Mouse (Mus musculus) liver, embryonic 13.5 days (tissue): Measurements from ENCODE around the gene Cherp. TPM values are rescaled to one million over a fixed set of nuclear protein-coding genes. Genes with fewer than 3 reads are reported as not detected.
A peak's percentile ranks its signal among the peaks of the same experiment; 100 is the strongest.

Source experiments
- ATAC-seq: fragments of 200-750 bp; cut with Nextera tagmentation; 2 replicates; pipeline ENCODE4 v1.8.0; 2017; ENCODE audit warnings: low read depth, mild to moderate bottlenecking, moderate number of reproducible peaks, moderate library complexity
- DNase-seq: peaks from one replicate; pipeline ENCODE4 v3.0.0; 2022
- H3K27ac ChIP-seq: fragments of 300-500 bp; sonication (generic); 2 replicates; pipeline ENCODE4 v1.5.1; 2015; ENCODE audit warnings: moderate library complexity, mild to moderate bottlenecking, inconsistent platforms
- H3K27me3 ChIP-seq: fragments of 300-500 bp; sonication (generic); 2 replicates; pipeline ENCODE4 v1.6.1; 2015; ENCODE audit warnings: mild to moderate bottlenecking, inconsistent platforms
- H3K36me3 ChIP-seq: fragments of 300-500 bp; sonication (generic); 2 replicates; pipeline ENCODE4 v1.6.1; 2015; ENCODE audit warnings: mild to moderate bottlenecking, inconsistent platforms
- H3K4me1 ChIP-seq: fragments of 300-500 bp; sonication (generic); replicated peaks from 2 replicates; pipeline ENCODE4 v1.6.1; 2015; ENCODE audit warnings: inconsistent platforms
- H3K4me2 ChIP-seq: fragments of 300-500 bp; sonication (generic); 2 replicates; pipeline ENCODE4 v1.6.1; 2015; ENCODE audit warnings: inconsistent platforms, mild to moderate bottlenecking, moderate library complexity
- H3K4me3 ChIP-seq: fragments of 300-500 bp; sonication (generic); replicated peaks from 2 replicates; pipeline ENCODE4 v1.5.1; 2015; ENCODE audit warnings: mild to moderate bottlenecking, inconsistent platforms
- H3K9ac ChIP-seq: fragments of 300-500 bp; sonication (generic); 2 replicates; pipeline ENCODE4 v1.6.1; 2015; ENCODE audit warnings: mild to moderate bottlenecking, inconsistent platforms
- H3K9me3 ChIP-seq: fragments of 300-500 bp; sonication (generic); replicated peaks from 2 replicates; pipeline ENCODE4 v1.6.1; 2016; ENCODE audit warnings: inconsistent platforms
- WGBS: fragments of 180-500 bp; shearing (Covaris S2); methylation state at CpG from one replicate; pipeline ENCODE4 v1.1.7; 2015; ENCODE audit not compliant: insufficient replicate concordance; 5-methylcytosine and 5-hydroxymethylcytosine counted together
- polyA plus RNA-seq: library from polyadenylated mRNA; unstranded; fragments of >200 nt; fragmentation: Nextera tagmentation; extraction: Ambion mirVana; gene quantifications from 2 replicates; pipeline ENCODE4 v1.2.1, GENCODE M21; 2015

Gene Cherp
- polyA plus RNA-seq, 1 experiment from 2014 or later, result 21.4 TPM

DNA sequence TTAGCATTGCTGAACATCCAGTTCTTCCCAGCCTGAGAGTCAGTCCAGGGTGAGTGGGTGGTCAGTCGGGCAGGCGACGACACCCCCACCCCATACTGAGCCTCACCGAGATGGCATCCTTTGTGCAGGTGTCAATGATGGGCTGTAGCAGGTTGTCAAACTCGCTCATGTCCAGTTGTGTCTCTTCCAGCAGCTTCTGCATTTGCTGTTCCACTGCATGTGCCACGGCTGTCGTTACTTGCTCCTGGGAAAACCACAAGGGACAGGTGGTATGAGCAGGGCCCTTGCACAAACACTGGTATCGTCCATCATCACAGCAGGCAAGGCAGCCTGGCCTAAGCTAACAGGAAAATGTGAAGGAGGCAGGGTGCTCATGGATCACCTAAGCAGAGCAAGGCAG, 5.0 kb downstream of the Cherp start:
- Histone ChIP-seq H3K36me3 (peaks cover 87% of the 10 kb centered on the region), H3K4me1 (peaks cover 22% of the 10 kb centered on the region), H3K27ac (no peak overlapping the region), H3K4me2 (no peak overlapping the region), H3K9ac (no peak overlapping the region), H3K9me3 (no peaks in the 10 kb centered on the region), H3K4me3 (no peak overlapping the region), H3K27me3 (no peaks in the 10 kb centered on the region)
- no peak for DNase-seq
- no peak for ATAC-seq
- WGBS, result 83% methylated on average over 8 of the region's 8 CpGs

DNA sequence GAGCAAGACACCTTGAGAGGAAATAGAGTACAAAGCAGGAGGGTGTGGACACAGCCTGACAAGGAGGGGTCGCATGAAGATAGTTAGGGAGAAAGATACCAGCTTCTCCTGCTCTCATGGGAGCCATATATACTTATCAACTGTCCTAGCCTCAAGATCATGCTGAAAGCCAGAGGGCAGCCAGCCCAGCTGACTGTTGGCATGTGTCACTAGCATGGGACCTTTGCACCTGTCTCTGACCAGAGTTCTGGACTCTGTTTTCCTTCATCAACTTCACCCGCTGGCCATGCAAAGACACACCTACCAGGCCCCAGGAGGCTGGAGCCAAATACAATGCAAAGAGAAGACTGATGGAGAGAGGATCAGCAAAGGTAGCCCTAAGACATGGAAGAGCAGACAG, 5.8 kb downstream of the Cherp start:
- WGBS, result 69% methylated on average over 2 of the region's 2 CpGs
- Histone ChIP-seq H3K9ac (no peak overlapping the region), H3K27me3 (no peaks in the 10 kb centered on the region), H3K4me3 (no peak overlapping the region), H3K4me2 (no peak overlapping the region), H3K27ac (no peak overlapping the region), H3K9me3 (no peaks in the 10 kb centered on the region), H3K36me3 (peaks cover 94% of the 10 kb centered on the region), H3K4me1 (peaks cover 19% of the 10 kb centered on the region)
- ATAC-seq (no peak), DNase-seq (no peak)

DNA sequence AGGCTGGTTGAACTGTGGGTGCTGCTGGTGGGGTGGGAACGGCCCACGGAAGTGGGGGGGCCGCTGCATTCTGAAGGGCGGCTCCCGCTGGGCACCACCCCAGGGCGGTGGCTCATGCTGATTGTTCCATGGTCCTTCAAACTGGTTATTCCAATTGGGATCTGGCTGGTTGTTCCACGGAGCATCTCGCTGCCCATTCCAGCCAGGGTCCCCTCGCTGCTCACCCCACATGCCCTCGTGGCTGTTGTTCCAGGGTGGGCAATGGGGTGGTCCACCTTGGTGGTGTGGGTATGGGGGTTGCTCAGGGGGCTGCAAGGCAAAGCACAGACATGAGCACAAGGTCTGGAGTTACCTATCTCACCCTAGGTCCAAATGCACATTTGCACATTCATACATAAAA, 10.8 kb downstream of the Cherp start:
- DNase-seq (no peak), ATAC-seq (no peak)
- Histone ChIP-seq H3K9ac (no peak overlapping the region), H3K4me3 (no peak overlapping the region), H3K27ac (no peak overlapping the region), H3K9me3 (no peaks in the 10 kb centered on the region), H3K27me3 (no peaks in the 10 kb centered on the region), H3K4me1 (no peaks in the 10 kb centered on the region), H3K36me3 (peaks cover 100% of the 10 kb centered on the region), H3K4me2 (no peak overlapping the region)
- 93% methylated on average over 10 of the region's 10 CpGs for WGBS

DNA sequence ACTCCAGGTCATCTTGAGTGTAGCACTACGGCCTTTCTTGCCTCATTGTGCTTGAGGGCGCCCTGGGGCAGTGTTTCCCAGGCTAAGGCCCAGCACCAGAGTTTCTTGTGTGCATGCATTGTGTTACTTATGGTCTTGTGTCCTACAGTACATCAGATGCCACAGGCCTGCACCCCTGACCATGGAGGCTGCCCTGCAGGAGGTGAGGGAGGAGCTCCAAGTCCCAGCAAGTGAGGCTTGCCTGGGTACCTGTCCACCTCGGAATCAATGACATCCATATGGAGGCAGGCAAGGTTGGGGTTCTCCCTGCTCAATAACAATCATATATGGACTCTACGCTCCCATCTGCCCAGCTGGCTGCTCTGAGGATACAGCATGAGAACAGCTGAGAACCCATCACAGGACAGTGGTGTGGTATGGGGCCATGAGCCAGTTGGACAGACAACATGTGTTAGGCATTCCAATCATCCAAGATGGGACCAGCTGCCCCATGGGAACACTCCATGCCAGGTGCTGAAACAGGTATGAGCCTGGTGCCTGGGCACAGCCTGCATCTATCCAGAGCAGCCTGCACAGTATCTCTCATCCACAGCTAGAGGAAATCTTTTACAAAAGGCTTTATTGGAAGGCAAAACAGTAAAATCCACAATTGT, 15.0 kb downstream of the Cherp start:
- 85% methylated on average over 4 of the region's 4 CpGs for WGBS
- Histone ChIP-seq H3K4me2 (no peak overlapping the region), H3K9me3 (no peaks in the 10 kb centered on the region), H3K36me3 (peaks cover 74% of the 10 kb centered on the region), H3K27me3 (no peaks in the 10 kb centered on the region), H3K4me1 (no peaks in the 10 kb centered on the region), H3K9ac (no peak overlapping the region), H3K27ac (no peak overlapping the region), H3K4me3 (no peak overlapping the region)
- ATAC-seq, result no peak
- no peak for DNase-seq

DNA sequence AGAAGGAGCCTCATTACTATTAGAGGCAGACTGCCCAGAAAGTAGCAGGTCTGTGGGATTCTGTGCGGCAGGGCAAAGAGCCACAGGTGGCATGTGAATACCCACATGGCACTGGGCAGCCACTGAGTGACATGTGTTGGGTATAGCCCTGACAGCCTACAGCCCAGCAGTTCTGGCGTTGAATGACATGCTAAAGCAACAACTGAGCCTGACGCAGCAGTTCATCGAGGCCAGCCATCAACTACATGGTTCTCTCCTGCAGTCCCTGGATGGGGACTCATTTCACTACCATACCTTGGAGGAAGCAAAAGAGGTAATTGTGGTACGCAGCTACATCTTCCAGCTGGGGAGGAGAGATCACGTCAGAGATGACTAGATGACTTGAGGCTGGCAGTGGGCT, 16.6 kb downstream of the Cherp start:
- no peak overlapping the region for H3K4me2 ChIP-seq
- H3K9me3 ChIP-seq, result no peaks in the 10 kb centered on the region; the same call in 1 of the 2 replicates
- H3K4me3 ChIP-seq, result no peak overlapping the region
- ATAC-seq (no peak), DNase-seq (no peak)
- H3K9ac ChIP-seq, result no peak overlapping the region
- no peaks in the 10 kb centered on the region for H3K27me3 ChIP-seq
- 86% methylated on average over 6 of the region's 6 CpGs for WGBS
- peaks cover 72% of the 10 kb centered on the region for H3K36me3 ChIP-seq
- H3K4me1 ChIP-seq, result no peaks in the 10 kb centered on the region
- no peak overlapping the region for H3K27ac ChIP-seq

DNA sequence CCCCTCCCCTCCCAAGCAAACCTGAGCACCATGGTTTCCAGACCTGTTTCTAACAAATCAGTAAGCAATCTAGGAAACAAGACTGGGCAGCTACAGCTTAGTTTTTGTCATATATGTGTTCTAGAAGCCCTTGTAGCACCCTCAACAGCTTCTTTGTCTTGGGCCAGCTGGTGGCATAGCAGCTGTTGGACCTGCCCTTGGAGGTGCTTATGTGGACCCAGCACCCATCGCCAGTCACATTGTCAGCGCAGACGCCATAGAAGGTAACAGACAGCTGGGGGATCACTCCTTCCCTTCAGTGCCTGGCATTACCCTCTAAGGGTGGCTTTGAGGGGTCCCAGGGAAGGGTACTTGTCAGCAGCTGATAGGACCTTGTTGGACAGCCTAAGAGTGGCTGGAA, 17.2 kb downstream of the Cherp start:
- no peak overlapping the region for H3K27ac ChIP-seq
- no peak overlapping the region for H3K4me3 ChIP-seq
- DNase-seq (no peak), ATAC-seq (no peak)
- H3K36me3 ChIP-seq, result peaks cover 72% of the 10 kb centered on the region
- no peak overlapping the region for H3K4me2 ChIP-seq
- no peaks in the 10 kb centered on the region for H3K27me3 ChIP-seq
- no peaks in the 10 kb centered on the region; the same call in 1 of the 2 replicates for H3K9me3 ChIP-seq
- H3K9ac ChIP-seq, result no peak overlapping the region
- H3K4me1 ChIP-seq, result no peaks in the 10 kb centered on the region
- WGBS, result 77% methylated on average over 3 of the region's 3 CpGs

DNA sequence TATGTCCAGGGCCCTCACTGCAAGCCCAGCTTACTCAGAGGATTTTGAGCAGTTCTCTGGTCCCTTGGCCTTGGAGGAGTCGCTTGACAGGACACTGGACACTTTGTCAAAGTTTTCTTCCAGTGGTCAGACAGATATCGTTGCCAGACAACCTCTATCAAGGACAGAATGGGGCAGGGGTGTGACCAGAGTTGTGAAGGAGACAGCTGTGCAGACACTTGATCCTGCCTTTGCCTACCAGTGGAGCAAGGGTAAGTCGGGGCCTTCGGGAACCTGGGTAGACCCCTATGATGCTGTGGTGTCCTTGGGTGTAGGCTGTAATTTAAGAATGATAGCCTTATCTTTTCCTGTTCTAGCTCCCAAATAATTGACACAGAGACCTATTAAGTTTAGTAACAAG, 19.7 kb downstream of the Cherp start:
- Histone ChIP-seq H3K4me1 (peaks cover 11% of the 10 kb centered on the region), H3K27me3 (no peaks in the 10 kb centered on the region), H3K27ac (no peak overlapping the region), H3K9me3 (no peaks in the 10 kb centered on the region; the same call in 1 of the 2 replicates), H3K36me3 (peaks cover 61% of the 10 kb centered on the region), H3K9ac (no peak overlapping the region), H3K4me2 (no peak overlapping the region), H3K4me3 (no peak overlapping the region)
- ATAC-seq (no peak), DNase-seq (no peak)
- WGBS, result 75% methylated on average over 4 of the region's 4 CpGs

DNA sequence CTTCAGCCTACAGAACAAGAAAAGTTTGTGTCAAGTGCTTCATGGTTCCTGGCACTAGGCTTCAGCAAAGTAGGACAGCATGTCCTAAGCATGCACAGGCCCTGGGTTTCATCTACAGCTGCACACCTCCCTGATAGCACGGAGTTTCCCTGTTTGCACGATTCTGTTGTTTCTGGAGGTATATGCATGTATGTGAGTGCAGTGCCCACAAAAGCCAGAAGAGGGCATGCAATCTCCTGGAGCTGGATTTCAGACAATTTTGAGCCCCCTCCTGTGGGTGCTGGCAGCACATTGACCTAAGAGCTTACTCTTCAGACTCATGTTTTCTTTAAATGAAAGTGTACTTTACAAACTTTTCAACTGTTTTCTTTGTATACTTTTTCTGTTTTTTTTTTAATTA, 21.1 kb downstream of the Cherp start:
- DNase-seq, result no peak
- H3K4me3 ChIP-seq, result no peak overlapping the region
- H3K4me2 ChIP-seq, result no peak overlapping the region
- no peak for ATAC-seq
- WGBS, result 83% methylated on average over 2 of the region's 2 CpGs
- no peaks in the 10 kb centered on the region; the same call in 1 of the 2 replicates for H3K9me3 ChIP-seq
- H3K27me3 ChIP-seq, result no peaks in the 10 kb centered on the region
- peaks cover 11% of the 10 kb centered on the region for H3K4me1 ChIP-seq
- H3K9ac ChIP-seq, result no peak overlapping the region
- H3K27ac ChIP-seq, result no peak overlapping the region
- peaks cover 61% of the 10 kb centered on the region for H3K36me3 ChIP-seq

DNA sequence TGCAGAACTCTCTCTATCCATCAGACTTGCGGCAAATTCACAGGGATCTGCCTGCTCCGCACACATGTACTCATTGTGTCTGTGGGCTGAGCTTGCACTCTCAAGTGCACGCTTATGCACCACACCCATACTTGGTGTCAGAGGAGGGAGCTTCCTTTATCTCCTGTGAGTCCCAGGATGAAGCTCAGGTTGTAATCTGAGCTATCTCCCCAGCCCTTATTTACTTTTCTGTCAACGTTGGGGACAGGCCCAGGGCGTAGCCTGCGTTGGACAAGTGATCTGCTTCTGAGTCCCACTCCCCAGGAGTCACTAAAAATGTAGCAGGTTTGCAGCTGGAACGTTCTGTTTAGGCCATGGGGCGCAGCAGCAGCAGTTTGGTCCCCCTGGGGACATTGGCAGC, 23.5 kb downstream of the Cherp start:
- peak; percentile 86 for ATAC-seq

DNA sequence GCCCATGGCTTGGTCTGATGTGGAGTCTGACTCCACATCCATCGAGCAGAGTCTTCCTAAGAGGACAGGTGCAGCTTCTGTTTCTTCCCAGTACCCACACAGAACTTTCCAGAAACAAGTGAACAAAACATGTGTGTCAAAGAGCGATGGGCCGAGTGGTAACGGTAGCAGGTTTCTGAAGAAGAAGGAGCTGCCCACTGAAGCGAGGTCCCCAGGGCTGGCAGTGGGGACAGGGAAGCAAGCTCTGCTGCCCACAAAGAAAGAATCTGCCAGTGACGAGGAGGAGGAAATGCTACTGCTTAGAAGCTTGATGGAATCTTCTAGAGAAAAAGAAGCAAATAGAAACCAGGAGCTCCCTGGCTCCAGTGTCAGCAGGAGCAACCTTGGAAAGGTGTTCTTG, 30.0 kb downstream of the Cherp start:
- H3K4me3 ChIP-seq, result no peak overlapping the region
- peaks cover 29% of the 10 kb centered on the region for H3K4me1 ChIP-seq
- H3K27me3 ChIP-seq, result no peaks in the 10 kb centered on the region
- no peak overlapping the region for H3K27ac ChIP-seq
- H3K4me2 ChIP-seq, result no peak overlapping the region
- H3K9me3 ChIP-seq, result no peaks in the 10 kb centered on the region
- no peak for DNase-seq
- no peak for ATAC-seq
- H3K36me3 ChIP-seq, result peaks cover 23% of the 10 kb centered on the region
- WGBS, result 83% methylated on average over 6 of the region's 6 CpGs
- no peak overlapping the region for H3K9ac ChIP-seq

More for the DNA sequence above, 23.5 kb downstream of the Cherp start:
- H3K4me1 ChIP-seq, result peaks cover 11% of the 10 kb centered on the region
- H3K4me2 ChIP-seq, result no peak overlapping the region
- 46% methylated on average over 8 of the region's 8 CpGs for WGBS
- no peak for DNase-seq
- no peaks in the 10 kb centered on the region; the same call in 1 of the 2 replicates for H3K9me3 ChIP-seq
- H3K27me3 ChIP-seq, result no peaks in the 10 kb centered on the region
- no peak overlapping the region for H3K4me3 ChIP-seq
- no peak overlapping the region for H3K27ac ChIP-seq
- H3K36me3 ChIP-seq, result peaks cover 62% of the 10 kb centered on the region
- no peak overlapping the region for H3K9ac ChIP-seq

DNA sequence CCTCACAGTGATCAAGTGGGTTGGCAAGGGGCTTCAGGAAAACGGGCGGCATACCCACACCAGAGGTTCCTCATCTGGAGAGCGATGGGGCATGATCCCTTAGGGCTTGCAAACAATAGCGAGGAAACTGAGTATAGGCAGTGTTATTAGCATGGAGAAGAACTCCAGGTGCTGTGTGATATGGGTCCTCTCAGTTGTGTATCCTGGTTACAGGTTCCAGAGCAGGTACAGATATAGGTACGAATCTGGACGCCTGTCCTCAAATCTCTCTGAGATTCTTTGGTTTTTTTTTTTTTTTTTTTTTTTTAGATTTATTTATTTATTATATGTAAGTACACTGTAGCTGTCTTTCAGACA, 31.1 kb downstream of the Cherp start:
- WGBS, result 25% methylated on average over 6 of the region's 6 CpGs

DNA sequence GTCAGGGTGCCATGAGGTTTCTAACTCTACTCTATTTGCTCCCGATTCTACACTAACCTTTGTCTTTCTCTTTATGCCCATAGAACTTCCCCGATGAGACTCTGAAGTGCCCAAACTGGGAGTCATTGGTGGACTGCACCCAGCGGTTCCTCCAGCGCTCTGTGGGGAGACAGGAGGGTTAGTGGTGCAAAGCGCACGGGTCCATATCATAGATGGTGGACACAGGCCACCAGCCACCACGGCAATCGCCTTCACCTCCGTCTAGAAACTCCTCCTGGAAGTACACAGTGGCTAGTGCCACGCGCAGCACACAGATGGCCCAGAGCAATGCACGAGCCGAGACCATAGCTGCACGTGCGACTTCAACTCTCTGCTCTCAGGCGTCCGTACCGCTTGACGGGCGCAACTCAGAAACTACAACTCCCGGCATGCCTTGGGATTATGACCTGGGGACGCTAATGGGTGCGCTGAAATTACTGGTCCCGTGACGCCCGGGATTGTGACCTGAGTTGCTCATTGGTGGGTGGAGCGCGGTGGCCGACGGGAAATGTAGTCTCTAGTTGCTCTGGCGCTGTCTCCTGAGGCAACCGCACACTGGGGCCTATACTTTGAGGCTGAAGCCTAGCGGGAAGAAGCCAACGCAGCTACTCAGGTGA, 31.6 kb downstream of the Cherp start, which contains the start of the genes Calr3 and 1700030K09Rik:
Gene Calr3, minus strand, starts transcription at position 533 of the 656 bp plus-strand sequence.
Gene 1700030K09Rik, plus strand, starts transcription at position 543 of the 656 bp plus-strand sequence.
- Histone ChIP-seq H3K4me2 (peak within 1 kb of the TSS; percentile 84), H3K4me3 (peak within 1 kb of the TSS; percentile 60), H3K27ac (peak within 1 kb of the TSS; percentile 37), H3K9ac (peak within 1 kb of the TSS; percentile 75), H3K36me3 (peaks cover 11% of the 10 kb centered on the region), H3K27me3 (no peaks in the 10 kb centered on the region), H3K9me3 (no peaks in the 10 kb centered on the region), H3K4me1 (peaks cover 29% of the 10 kb centered on the region)
- peak; percentile 94 for DNase-seq
- WGBS, result 4% methylated on average over 34 of the region's 34 CpGs
- ATAC-seq, result peak; percentile 98

More for the DNA sequence above, 31.1 kb downstream of the Cherp start:
- H3K9me3 ChIP-seq, result no peaks in the 10 kb centered on the region
- H3K36me3 ChIP-seq, result peaks cover 12% of the 10 kb centered on the region
- H3K9ac ChIP-seq, result peak overlapping the region; percentile 75
- peak overlapping the region; percentile 84 for H3K4me2 ChIP-seq
- no peaks in the 10 kb centered on the region for H3K27me3 ChIP-seq
- no peak overlapping the region; the same call in 1 of the 2 replicates for H3K27ac ChIP-seq
- peak overlapping the region; percentile 58 for H3K4me3 ChIP-seq
- DNase-seq (no peak), ATAC-seq (peak; percentile 49)
- peaks cover 29% of the 10 kb centered on the region for H3K4me1 ChIP-seq
